Mouse (Mus musculus) layer of hippocampus, adult 9-11 months (tissue): ENCODE results near the gene Zfhx3.
A peak's percentile ranks its signal among the peaks of the same experiment; 100 is the strongest.

Experiments used
- DNase-seq: peaks from one replicate; pipeline ENCODE4 v3.0.0; 2022

The Zfhx3 gene

GRCm38 (mm10) chr8:108689694-108690093, 747.2 kb downstream of the Zfhx3 start:
- DNase-seq, result no peak

DNA sequence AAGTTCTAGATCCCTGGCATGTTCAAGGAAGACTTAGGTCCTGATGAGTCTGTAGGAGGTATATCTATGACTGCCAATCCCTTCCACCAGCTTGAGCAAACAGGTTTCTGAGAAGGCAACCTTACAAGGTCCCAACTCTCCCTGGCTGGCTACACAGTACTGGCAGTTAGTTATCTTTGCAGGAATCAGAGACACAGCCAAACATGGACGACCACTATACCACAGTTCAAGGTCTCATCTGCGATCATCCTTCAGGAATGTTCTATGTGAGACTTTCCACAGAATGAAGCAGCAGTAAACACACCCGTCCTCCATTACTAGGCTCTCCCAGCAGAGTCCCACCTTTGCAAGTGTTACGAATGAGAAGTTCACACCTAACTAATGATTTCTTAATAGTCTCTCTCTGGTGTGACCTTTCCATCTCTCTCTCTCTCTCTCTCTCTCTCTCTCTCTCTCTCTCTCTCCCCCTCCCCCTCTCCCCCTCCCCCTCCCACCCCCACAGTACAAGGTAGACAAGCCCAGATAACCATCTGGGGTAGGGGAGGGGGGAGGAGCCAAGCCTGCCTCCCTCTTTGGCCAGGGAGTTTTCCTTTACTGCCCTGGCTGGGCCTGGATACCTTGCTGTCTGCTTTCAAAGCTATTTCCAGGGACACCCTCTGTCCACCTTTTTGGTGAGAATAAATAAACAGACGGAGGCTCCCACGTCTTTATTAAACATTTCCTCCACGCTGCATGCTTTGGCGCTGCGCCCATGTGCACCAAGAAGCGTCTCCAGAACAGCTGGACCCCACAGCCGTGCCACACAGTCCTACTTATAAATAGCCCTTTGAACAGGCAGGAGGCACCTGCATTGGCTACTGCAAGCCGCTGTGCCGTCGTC, 748.4 kb downstream of the Zfhx3 start:
- DNase-seq, result no peak

GRCm38 (mm10) chr8:108691456-108692238, 749.2 kb downstream of the Zfhx3 start:
- peak; percentile 41 for DNase-seq

- DNase-seq, result no peak
These were observed 749.8 kb downstream of the Zfhx3 start for GRCm38 (mm10) chr8:108692239-108692627.

DNA sequence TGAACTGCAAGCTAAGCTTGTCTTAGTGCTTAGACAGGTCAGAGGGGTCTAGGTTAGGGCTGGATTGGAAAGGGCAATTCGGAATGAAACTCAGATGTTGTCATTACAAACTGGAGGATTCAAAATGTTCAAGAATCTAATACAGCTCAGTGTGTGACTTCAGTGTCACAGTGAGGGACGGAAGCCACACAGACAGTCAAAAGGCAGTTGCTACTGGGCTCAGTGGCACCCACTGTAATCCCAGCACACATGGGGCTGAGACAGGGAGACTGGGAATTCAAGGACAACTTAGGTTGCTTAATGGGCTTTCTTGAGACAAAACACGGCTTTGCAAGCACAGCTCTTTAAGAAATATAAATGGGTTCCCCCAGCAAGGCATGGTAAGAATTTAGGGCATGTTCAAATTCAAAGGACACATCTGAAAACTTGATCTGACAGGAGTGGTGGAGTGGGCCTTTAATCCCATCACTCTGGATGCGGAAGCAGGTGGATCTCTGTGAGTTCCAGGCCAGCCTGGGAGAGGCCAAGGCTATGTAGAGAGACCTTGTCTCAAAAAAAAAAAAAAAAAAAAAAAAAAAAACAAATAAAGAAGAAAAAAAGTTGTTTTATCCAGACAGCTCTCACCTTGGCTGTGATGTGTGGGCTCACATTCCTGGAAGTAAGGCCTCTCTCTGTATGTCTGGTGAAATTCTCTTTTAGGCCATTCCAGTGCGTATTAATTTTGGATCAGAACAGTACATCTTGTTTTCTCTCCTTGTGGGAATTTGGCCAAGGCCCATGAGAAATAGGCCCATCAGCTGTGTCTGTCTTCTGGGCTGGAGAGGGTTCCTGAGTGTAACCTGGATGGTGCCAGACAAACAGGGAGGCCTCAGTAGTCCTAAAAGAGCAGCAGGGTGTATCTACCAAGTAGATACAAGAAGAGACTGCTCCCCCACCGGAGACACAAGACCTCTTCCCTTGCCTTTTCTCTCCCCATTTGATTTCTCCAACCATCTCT, 750.5 kb downstream of the Zfhx3 start:
- DNase-seq, result no peak

- DNase-seq, result peak; percentile 45
These were observed 751.4 kb downstream of the Zfhx3 start for GRCm38 (mm10) chr8:108693841-108694240.

DNA sequence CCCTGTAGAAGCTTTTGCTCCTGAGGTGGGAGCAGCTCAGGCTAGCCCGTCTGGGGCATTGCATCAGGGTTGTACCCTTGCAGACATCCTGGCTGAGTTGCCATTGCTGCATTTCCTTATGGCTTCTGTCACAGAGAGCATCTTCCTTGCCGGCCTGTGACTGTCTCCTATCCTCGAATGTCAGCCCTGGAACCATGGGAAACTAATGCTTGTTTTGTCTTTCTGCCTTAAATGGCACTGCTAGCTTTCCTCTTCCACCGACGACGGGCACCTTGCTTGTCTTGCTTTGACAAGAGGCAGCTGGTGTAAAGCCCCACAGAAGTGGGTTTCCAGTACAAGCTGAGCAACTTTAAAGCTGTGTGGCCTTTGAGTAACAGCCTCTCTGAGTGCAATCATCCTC, 752.1 kb downstream of the Zfhx3 start:
- DNase-seq, result no peak

DNA sequence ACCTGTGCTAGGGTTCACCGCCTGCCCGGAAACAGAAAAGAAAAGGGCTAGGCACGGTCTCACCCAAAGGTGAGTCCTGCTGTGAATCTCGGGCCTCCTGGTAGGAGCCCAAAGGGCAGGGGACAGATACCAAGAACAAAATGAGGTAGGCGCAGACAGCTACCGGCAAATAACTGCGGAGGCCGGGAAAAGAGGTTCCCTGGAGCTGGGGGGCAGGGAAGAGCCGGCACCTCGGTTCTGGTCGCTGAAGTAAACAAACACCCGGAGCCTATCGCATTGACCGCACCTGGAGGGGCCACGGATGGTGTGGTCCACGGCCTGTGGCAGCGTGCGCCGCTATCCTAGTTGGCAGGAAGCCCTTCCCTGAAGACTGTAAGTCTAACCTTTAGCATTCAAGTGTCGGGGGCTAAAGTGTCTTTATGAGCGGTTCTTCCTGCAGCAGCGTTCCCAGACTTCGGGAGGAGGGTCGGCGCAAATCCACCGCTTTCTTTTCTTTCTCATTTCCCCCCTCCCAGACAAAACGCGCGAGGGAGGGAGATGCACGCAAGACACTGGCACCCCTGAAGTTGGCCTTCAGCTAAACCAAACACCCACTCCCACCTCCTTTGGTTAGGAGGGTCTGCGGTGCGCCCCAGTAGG, 752.9 kb downstream of the Zfhx3 start:
- no peak for DNase-seq

GRCm38 (mm10) chr8:108695938-108696630, 753.6 kb downstream of the Zfhx3 start:
- no peak for DNase-seq

GRCm38 (mm10) chr8:108696631-108697410, 754.4 kb downstream of the Zfhx3 start:
- DNase-seq, result no peak

- no peak for DNase-seq
These were observed 755.1 kb downstream of the Zfhx3 start for GRCm38 (mm10) chr8:108697589-108697988.

DNA sequence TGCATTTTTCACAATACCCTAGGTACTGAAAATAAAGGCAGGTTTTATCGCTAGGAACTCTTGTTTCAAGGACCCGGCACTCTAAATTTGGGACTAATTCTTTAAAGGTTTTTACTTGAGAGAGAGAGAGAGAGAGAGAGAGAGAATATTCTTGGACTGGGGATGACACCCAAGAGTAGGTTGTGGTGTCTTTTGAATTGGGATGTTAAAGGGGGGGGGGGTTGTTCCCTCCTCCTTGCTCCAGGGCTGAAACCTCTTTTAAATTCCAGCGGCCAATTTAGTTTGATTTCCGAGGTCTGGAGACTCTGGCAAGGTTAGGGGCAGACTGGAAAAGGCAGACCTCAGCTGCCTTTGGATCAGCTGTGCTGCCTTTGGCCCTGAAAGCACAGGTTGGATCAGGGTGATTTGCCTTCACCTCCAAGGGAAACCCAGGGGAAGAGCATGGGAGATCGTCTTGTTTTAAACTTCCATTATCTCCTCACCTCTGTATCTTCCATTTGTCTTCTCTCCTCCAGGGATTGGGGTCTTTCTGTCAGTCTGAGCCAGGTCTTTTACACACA, 755.7 kb downstream of the Zfhx3 start:
- no peak for DNase-seq

GRCm38 (mm10) chr8:108699011-108699410, 756.6 kb downstream of the Zfhx3 start:
- DNase-seq, result no peak

- no peak for DNase-seq
These were observed 757.3 kb downstream of the Zfhx3 start for GRCm38 (mm10) chr8:108699454-108700345.

DNA sequence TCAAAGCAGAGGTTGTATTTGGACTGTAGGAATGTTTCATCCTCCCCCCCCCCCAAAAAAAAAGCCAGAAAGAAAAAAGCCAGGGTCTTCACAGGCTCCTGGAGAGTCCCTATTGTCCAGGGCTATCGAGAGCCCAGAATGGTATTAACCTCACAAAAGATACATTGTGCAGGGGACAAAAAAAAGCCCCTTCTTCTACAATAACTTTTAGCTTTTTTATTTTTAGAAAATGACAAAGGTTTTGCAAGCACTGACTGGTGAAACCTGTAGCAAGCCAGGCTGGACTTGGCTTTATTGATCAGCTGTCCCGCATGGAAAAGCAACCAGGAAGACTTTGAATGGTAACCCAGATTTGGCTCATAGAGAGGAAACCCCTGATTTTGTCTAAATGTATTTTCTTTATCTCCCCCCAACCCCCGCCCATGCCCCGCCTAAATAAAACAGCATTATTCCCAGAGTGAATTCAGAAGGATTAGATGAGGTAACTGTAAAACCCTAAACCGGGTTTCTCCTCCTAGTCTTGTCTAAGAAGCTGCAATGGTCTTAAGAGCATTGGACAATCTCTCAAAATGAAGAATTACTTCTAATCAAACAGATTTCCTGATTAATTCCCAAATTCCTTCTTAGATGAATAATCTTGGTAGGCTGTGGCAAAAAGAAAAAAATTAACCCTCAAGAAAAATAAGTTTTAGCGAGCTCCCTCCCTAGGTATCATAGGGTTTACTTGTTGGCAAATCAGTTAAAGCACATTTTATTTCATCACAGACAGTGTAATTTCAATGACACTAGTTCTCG, 759.1 kb downstream of the Zfhx3 start:
- DNase-seq, result no peak

GRCm38 (mm10) chr8:108702201-108702600, 759.8 kb downstream of the Zfhx3 start:
- DNase-seq, result no peak

DNA sequence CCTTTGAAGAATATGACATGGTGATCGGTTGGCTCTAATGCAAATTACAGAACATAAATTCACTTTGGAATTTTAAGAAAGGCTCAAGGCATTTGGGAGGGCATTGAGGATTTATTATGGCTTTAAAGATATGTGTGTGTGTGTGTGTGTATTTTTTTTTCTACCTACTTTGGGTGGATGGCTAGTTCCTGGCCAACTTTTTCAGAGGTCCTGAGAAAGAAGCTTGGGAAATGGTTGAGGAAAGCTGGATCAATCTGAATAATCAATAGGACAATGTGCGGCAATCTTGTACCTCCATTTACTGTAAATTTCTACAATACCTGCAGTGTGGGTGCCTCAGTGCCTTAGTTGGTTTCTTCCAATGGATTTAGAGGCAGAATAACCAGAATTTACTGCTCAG, 763.3 kb downstream of the Zfhx3 start:
- no peak for DNase-seq

DNA sequence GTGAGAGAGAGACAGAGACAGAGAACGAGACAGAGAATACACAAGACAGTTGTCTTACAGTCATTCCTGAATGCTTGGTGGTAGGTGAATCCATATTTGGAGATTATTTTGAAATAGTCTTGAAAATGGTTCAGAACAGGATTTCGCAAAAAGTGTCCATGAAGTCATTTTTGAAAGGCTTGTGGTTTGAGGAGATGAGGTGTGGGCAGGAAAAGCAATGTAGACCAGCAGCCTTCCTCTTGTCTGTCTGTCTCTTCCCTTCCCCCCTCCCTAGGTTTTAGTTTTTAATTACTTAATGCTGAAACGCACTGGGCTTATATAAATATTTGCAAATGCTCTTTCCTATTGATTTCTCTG, 764.0 kb downstream of the Zfhx3 start:
- DNase-seq, result no peak
